Mouse (Mus musculus) kidney, embryonic 16.5 days (tissue): ENCODE data around the gene Gper1. TPM values are rescaled to one million over a fixed set of nuclear protein-coding genes. Genes with fewer than 3 reads are reported as not detected.

Experiments used
- ATAC-seq: fragments of 200-750 bp; cut with Nextera tagmentation; 2 replicates; pipeline ENCODE4 v1.8.0; 2017; ENCODE audit warnings: moderate TSS enrichment; ENCODE audit not compliant: low FRiP score, low TSS enrichment
- H3K27ac ChIP-seq: fragments of 300-500 bp; sonication (generic); 2 replicates; pipeline ENCODE4 v1.5.1; 2014; ENCODE audit warnings: low read length
- H3K27me3 ChIP-seq: fragments of 300-500 bp; sonication (generic); 2 replicates; pipeline ENCODE4 v1.6.1; 2014; ENCODE audit warnings: low read length, control low read depth, mixed read lengths; ENCODE audit not compliant: insufficient read depth
- H3K36me3 ChIP-seq: fragments of 300-500 bp; sonication (generic); 2 replicates; pipeline ENCODE4 v1.6.1; 2014; ENCODE audit warnings: low read length, control low read depth, mixed read lengths; ENCODE audit not compliant: insufficient read depth
- H3K4me1 ChIP-seq: fragments of 300-500 bp; sonication (generic); 2 replicates; pipeline ENCODE4 v1.6.1; 2014; ENCODE audit warnings: low read length, control low read depth, mixed read lengths; ENCODE audit not compliant: insufficient read depth
- H3K4me2 ChIP-seq: fragments of 300-500 bp; sonication (generic); replicated peaks from 2 replicates; pipeline ENCODE4 v1.6.1; 2014; ENCODE audit warnings: low read depth, low read length
- H3K4me3 ChIP-seq: fragments of 300-500 bp; sonication (generic); 2 replicates; pipeline ENCODE4 v1.5.1; 2014; ENCODE audit warnings: mild to moderate bottlenecking, low read length
- H3K9ac ChIP-seq: fragments of 300-500 bp; sonication (generic); replicated peaks from 2 replicates; pipeline ENCODE4 v1.6.1; 2014; ENCODE audit warnings: low read length
- H3K9me3 ChIP-seq: fragments of 300-500 bp; sonication (generic); 2 replicates; pipeline ENCODE4 v1.6.1; 2016; ENCODE audit warnings: low read length, control low read depth
- WGBS: fragments of 180-500 bp; shearing (Covaris S2); extraction: QIAGEN DNeasy Blood & Tissue Kit; methylation state at CpG from one replicate; pipeline ENCODE4 v1.1.7; 2014; 5-methylcytosine and 5-hydroxymethylcytosine counted together
- polyA plus RNA-seq: library from polyadenylated mRNA; unstranded; fragments of >200 nt; fragmentation: Nextera tagmentation; extraction: Ambion mirVana; gene quantifications from 2 replicates; pipeline ENCODE4 v1.2.1, GENCODE M21; 2015

Gene Gper1
- polyA plus RNA-seq, 1 experiment from 2014 or later = 8.0 TPM

GRCm38 (mm10) chr5:139457241-139457640 lies 34.3 kb downstream of the Gper1 start:
- Histone ChIP-seq H3K9me3 (no peaks in the 10 kb centered on the region), H3K9ac (no peak overlapping the region), H3K4me3 (no peak overlapping the region), H3K4me1 (peaks cover 9% of the 10 kb centered on the region), H3K4me2 (no peak overlapping the region), H3K27me3 (no peaks in the 10 kb centered on the region), H3K27ac (no peak overlapping the region), H3K36me3 (no peaks in the 10 kb centered on the region)
- 84% methylated on average over 8 of the region's 8 CpGs for WGBS
- ATAC-seq = no peak

- Histone ChIP-seq H3K36me3 (no peaks in the 10 kb centered on the region), H3K27ac (no peak overlapping the region), H3K9me3 (no peaks in the 10 kb centered on the region), H3K9ac (peak overlapping the region; percentile 74), H3K4me3 (peak overlapping the region; percentile 75), H3K27me3 (no peaks in the 10 kb centered on the region), H3K4me1 (peaks cover 9% of the 10 kb centered on the region), H3K4me2 (peak overlapping the region; percentile 90)
- 8% methylated on average over 10 of the region's 10 CpGs for WGBS
- ATAC-seq = no peak; the same call in none of the 2 replicates
These were observed 37.0 kb downstream of the Gper1 start for GRCm38 (mm10) chr5:139459938-139460337.

- 4% methylated on average over 42 of the region's 42 CpGs for WGBS
These were observed 37.6 kb downstream of the Gper1 start, which contains the start of gene 3110082I17Rik for GRCm38 (mm10) chr5:139460384-139461067. Gene 3110082I17Rik (minus strand): TSS chr5:139460527.

GRCm38 (mm10) chr5:139464874-139465273 lies 41.9 kb downstream of the Gper1 start:
- ATAC-seq = no peak
- no peak overlapping the region for H3K9ac ChIP-seq
- no peaks in the 10 kb centered on the region for H3K4me1 ChIP-seq
- H3K4me3 ChIP-seq = no peak overlapping the region
- no peaks in the 10 kb centered on the region for H3K27me3 ChIP-seq
- no peaks in the 10 kb centered on the region for H3K9me3 ChIP-seq
- no peaks in the 10 kb centered on the region for H3K36me3 ChIP-seq
- WGBS = 73% methylated on average over 4 of the region's 4 CpGs
- no peak overlapping the region for H3K27ac ChIP-seq
- H3K4me2 ChIP-seq = no peak overlapping the region

More at GRCm38 (mm10) chr5:139460384-139461067, 37.6 kb downstream of the Gper1 start, which contains the start of gene 3110082I17Rik:
- Histone ChIP-seq H3K4me1 (peaks cover 9% of the 10 kb centered on the region), H3K27ac (no peak within 1 kb of the TSS), H3K4me2 (peak within 1 kb of the TSS; percentile 90), H3K9ac (peak within 1 kb of the TSS; percentile 74), H3K4me3 (peak within 1 kb of the TSS; percentile 75), H3K36me3 (no peaks in the 10 kb centered on the region), H3K9me3 (no peaks in the 10 kb centered on the region), H3K27me3 (no peaks in the 10 kb centered on the region)
- peak; percentile 99 for ATAC-seq

- no peak for ATAC-seq
- Histone ChIP-seq H3K4me2 (no peak overlapping the region), H3K27me3 (no peaks in the 10 kb centered on the region), H3K9ac (no peak overlapping the region), H3K9me3 (no peaks in the 10 kb centered on the region), H3K4me1 (no peaks in the 10 kb centered on the region), H3K36me3 (peaks cover 4% of the 10 kb centered on the region), H3K27ac (no peak overlapping the region), H3K4me3 (no peak overlapping the region)
- WGBS = 68% methylated on average over 2 of the region's 2 CpGs
These were observed 43.4 kb downstream of the Gper1 start for GRCm38 (mm10) chr5:139466373-139466772.

GRCm38 (mm10) chr5:139466801-139467200 lies 43.9 kb downstream of the Gper1 start:
- Histone ChIP-seq H3K4me3 (no peak overlapping the region), H3K36me3 (peaks cover 8% of the 10 kb centered on the region), H3K27ac (no peak overlapping the region), H3K4me2 (no peak overlapping the region), H3K4me1 (no peaks in the 10 kb centered on the region), H3K9ac (no peak overlapping the region), H3K9me3 (no peaks in the 10 kb centered on the region), H3K27me3 (no peaks in the 10 kb centered on the region)
- WGBS = 69% methylated on average over 4 of the region's 4 CpGs
- no peak for ATAC-seq

GRCm38 (mm10) chr5:139467998-139468397 lies 45.0 kb downstream of the Gper1 start:
- no peaks in the 10 kb centered on the region for H3K4me1 ChIP-seq
- H3K27ac ChIP-seq = no peak overlapping the region
- no peak overlapping the region for H3K9ac ChIP-seq
- no peak overlapping the region for H3K4me3 ChIP-seq
- WGBS = 43% methylated on average over 5 of the region's 5 CpGs
- H3K4me2 ChIP-seq = no peak overlapping the region
- H3K9me3 ChIP-seq = no peaks in the 10 kb centered on the region
- no peaks in the 10 kb centered on the region for H3K27me3 ChIP-seq
- peaks cover 20% of the 10 kb centered on the region for H3K36me3 ChIP-seq
- no peak for ATAC-seq

- H3K9me3 ChIP-seq = no peaks in the 10 kb centered on the region
- H3K4me2 ChIP-seq = no peak overlapping the region
- 80% methylated on average over 9 of the region's 9 CpGs for WGBS
- H3K27me3 ChIP-seq = no peaks in the 10 kb centered on the region
- no peak overlapping the region for H3K9ac ChIP-seq
- no peak overlapping the region for H3K27ac ChIP-seq
- ATAC-seq = no peak
- H3K36me3 ChIP-seq = peaks cover 77% of the 10 kb centered on the region
- no peak overlapping the region for H3K4me3 ChIP-seq
- H3K4me1 ChIP-seq = no peaks in the 10 kb centered on the region
These were observed 51.8 kb downstream of the Gper1 start for GRCm38 (mm10) chr5:139474741-139475140.
